Mouse (Mus musculus) stomach, postnatal 0 days (tissue): ENCODE data around the gene Gm10401. TPM values are rescaled to one million over a fixed set of nuclear protein-coding genes. Genes with fewer than 3 reads are reported as not detected.
A peak's percentile ranks its signal among the peaks of the same experiment; 100 is the strongest.

ENCODE experiments used
- ATAC-seq: fragments of 200-750 bp; cut with Nextera tagmentation; 2 replicates; pipeline ENCODE4 v1.8.0; 2017; ENCODE audit not compliant: low FRiP score, low TSS enrichment
- DNase-seq: peaks from one replicate; pipeline ENCODE4 v3.0.0-alpha.2; 2016; ENCODE audit warnings: low spot score
- H3K27ac ChIP-seq: fragments of 300-500 bp; sonication (generic); replicated peaks from 2 replicates; pipeline ENCODE4 v1.5.1; 2014; ENCODE audit warnings: mild to moderate bottlenecking, control low read depth
- H3K27me3 ChIP-seq: fragments of 300-500 bp; sonication (generic); 2 replicates; pipeline ENCODE4 v1.6.1; 2014; ENCODE audit warnings: low read length; ENCODE audit not compliant: control insufficient read depth, insufficient read depth
- H3K36me3 ChIP-seq: fragments of 300-500 bp; sonication (generic); 2 replicates; pipeline ENCODE4 v1.6.1; 2014; ENCODE audit warnings: low read length, mixed read lengths; ENCODE audit not compliant: control insufficient read depth, insufficient read depth
- H3K4me1 ChIP-seq: fragments of 300-500 bp; sonication (generic); replicated peaks from 2 replicates; pipeline ENCODE4 v1.6.1; 2014; ENCODE audit warnings: antibody characterized with exemption; ENCODE audit not compliant: control insufficient read depth, insufficient read depth
- H3K4me2 ChIP-seq: fragments of 300-500 bp; sonication (generic); replicated peaks from 2 replicates; pipeline ENCODE4 v1.6.1; 2014; ENCODE audit warnings: low read depth, mild to moderate bottlenecking, control low read depth, moderate library complexity
- H3K4me3 ChIP-seq: fragments of 300-500 bp; sonication (generic); 2 replicates; pipeline ENCODE4 v1.5.1; 2014; ENCODE audit warnings: low read depth, low read length, control low read depth
- H3K9ac ChIP-seq: fragments of 300-500 bp; sonication (generic); 2 replicates; pipeline ENCODE4 v1.6.1; 2014; ENCODE audit warnings: mild to moderate bottlenecking, low read length, control low read depth, mixed read lengths
- H3K9me3 ChIP-seq: fragments of 300-500 bp; sonication (generic); 2 replicates; pipeline ENCODE4 v1.6.1; 2016; ENCODE audit warnings: low read length; ENCODE audit not compliant: control insufficient read depth
- CTCF ChIP-seq: IDR thresholded peaks from 2 replicates; pipeline ENCODE4 v1.5.1; 2016; ENCODE audit warnings: antibody characterized with exemption, low read depth, mild to moderate bottlenecking, moderate library complexity
- EP300 ChIP-seq: optimal IDR thresholded peaks from 2 replicates; pipeline ENCODE3; 2016; ENCODE audit warnings: antibody characterized with exemption
- WGBS: fragments of 180-500 bp; shearing (Covaris S2); extraction: QIAGEN DNeasy Blood & Tissue Kit; methylation state at CpG from one replicate; pipeline ENCODE4 v1.1.7; 2014; 5-methylcytosine and 5-hydroxymethylcytosine counted together
- polyA plus RNA-seq: library from polyadenylated mRNA; unstranded; fragments of >200 nt; fragmentation: Nextera tagmentation; extraction: Ambion mirVana; gene quantifications from 2 replicates; pipeline ENCODE4 v1.2.1, GENCODE M21; 2015

Gene Gm10401
- polyA plus RNA-seq, 1 experiment from 2014 or later, result 22.2 TPM

DNA sequence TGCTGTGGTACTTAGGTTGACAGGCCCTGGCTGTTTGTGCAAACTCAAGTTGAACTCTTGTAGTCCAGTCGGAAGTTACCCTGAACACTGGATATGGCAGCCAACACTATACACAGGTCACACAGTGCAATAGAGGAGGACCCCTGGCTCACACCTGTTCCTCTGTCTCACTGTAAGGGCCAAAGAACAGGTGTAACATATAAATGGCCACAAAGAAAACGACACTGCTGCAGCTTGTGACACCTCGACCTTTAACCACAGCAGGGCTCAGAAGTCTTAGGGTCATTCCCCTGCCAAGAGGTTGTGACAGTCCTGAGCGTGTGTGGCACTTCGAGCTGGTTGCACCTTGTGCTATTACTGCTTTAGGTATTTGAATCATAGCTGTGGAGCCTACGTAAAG is 2.4 kb upstream of the Gm10401 start:
- Histone ChIP-seq H3K4me3 (no peak overlapping the region), H3K36me3 (peaks cover 18% of the 10 kb centered on the region), H3K27ac (no peak overlapping the region), H3K27me3 (no peaks in the 10 kb centered on the region), H3K4me1 (no peaks in the 10 kb centered on the region), H3K9me3 (no peaks in the 10 kb centered on the region), H3K9ac (no peak overlapping the region), H3K4me2 (no peak overlapping the region)
- DNase-seq (no peak), ATAC-seq (no peak)
- TF ChIP-seq EP300 (no peak), CTCF (no peak)
- WGBS, result 71% methylated on average over 6 of the region's 6 CpGs

DNA sequence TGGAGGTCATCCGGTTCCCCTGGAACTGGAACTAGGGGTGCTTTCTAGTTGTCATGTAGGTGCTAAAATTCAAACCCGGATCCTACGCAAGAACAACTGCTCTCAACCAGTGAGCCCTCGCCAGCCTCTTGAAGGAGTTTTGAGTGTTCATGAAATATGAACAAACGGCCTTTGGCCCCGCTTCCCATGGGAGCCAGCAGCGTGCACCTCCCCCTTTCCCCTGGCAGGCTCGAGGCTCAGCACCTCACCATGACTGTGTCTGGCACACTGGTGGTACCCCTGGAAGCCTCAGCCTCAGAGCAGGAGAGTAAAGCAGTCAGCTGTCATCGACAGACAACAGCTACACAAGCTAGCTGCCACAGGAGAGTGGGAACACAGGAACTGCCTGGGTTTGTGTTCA is 1.9 kb upstream of the Gm10401 start:
- H3K27ac ChIP-seq, result no peak overlapping the region
- 78% methylated on average over 9 of the region's 9 CpGs for WGBS

DNA sequence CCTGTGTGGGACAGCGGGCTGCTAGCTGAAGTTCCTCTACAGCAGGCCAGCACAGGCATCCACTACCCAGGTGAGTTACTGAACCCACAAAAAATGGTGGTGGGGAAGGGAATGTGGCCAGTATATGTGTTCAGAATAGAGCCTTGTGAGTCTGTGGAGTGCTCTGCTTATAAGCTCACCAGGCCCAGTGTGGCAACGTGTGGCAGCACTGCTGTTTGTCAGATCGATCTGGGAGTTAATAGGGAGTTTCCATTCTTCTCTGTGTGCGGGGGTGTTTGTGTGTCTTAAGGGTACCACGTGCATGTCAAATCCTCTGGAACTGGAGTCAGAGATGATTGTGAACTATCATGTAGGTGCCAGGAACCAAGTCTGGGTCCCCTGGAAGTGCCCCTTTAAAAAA is 1.4 kb upstream of the Gm10401 start:
- Histone ChIP-seq H3K27me3 (no peaks in the 10 kb centered on the region), H3K27ac (no peak overlapping the region), H3K4me3 (no peak overlapping the region), H3K36me3 (peaks cover 24% of the 10 kb centered on the region), H3K4me1 (no peaks in the 10 kb centered on the region), H3K4me2 (no peak overlapping the region), H3K9me3 (no peaks in the 10 kb centered on the region), H3K9ac (no peak overlapping the region)
- no peak for TF ChIP-seq EP300
- TF ChIP-seq CTCF, result no peak
- 71% methylated on average over 5 of the region's 5 CpGs for WGBS
- DNase-seq (no peak), ATAC-seq (no peak)

More for the DNA sequence above, 1.9 kb upstream of the Gm10401 start:
- no peak for DNase-seq
- Histone ChIP-seq H3K9ac (no peak overlapping the region), H3K4me2 (no peak overlapping the region), H3K4me3 (no peak overlapping the region), H3K36me3 (peaks cover 23% of the 10 kb centered on the region), H3K9me3 (no peaks in the 10 kb centered on the region), H3K27me3 (no peaks in the 10 kb centered on the region), H3K4me1 (no peaks in the 10 kb centered on the region)
- TF ChIP-seq EP300 (no peak), CTCF (no peak)
- no peak for ATAC-seq

- no peaks in the 10 kb centered on the region for H3K4me1 ChIP-seq
- peaks cover 30% of the 10 kb centered on the region for H3K36me3 ChIP-seq
- H3K27me3 ChIP-seq, result no peaks in the 10 kb centered on the region
- DNase-seq, result no peak
- no peak overlapping the region for H3K4me3 ChIP-seq
- WGBS, result 89% methylated on average over 6 of the region's 6 CpGs
- no peak overlapping the region for H3K27ac ChIP-seq
- no peak for ATAC-seq
- H3K9me3 ChIP-seq, result no peaks in the 10 kb centered on the region
- H3K9ac ChIP-seq, result no peak overlapping the region
- TF ChIP-seq CTCF, result no peak
- TF ChIP-seq EP300, result no peak
- no peak overlapping the region for H3K4me2 ChIP-seq
Measured at GRCm38 (mm10) chr5:115091776-115092175, 6.3 kb downstream of the Gm10401 start.

DNA sequence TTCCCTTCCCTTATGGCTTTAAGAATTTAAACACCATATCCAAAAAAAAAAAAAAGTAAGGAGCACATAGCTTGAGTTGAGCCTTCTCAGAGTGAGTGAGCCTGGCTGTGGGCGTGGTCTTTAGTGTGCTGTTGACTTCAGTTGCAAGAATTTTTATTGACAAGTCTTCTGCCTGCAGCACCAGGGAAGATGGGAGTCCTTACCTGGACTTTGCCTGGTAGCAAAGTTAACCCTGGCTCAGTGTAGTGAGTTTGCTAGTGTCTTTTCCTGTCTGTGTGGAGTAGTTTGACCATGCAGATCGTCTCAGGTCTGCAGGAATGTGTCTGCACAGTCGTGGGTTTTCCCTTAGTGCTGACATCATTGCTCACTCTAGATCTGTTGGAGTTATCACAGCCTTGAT is 7.1 kb downstream of the Gm10401 start:
- WGBS, result 65% methylated on average over 3 of the region's 3 CpGs
- Histone ChIP-seq H3K27me3 (no peaks in the 10 kb centered on the region), H3K4me3 (no peak overlapping the region), H3K9me3 (no peaks in the 10 kb centered on the region), H3K9ac (no peak overlapping the region), H3K36me3 (peaks cover 30% of the 10 kb centered on the region), H3K27ac (no peak overlapping the region), H3K4me1 (no peaks in the 10 kb centered on the region), H3K4me2 (no peak overlapping the region)
- no peak for ATAC-seq
- TF ChIP-seq CTCF (no peak), EP300 (no peak)
- no peak for DNase-seq

DNA sequence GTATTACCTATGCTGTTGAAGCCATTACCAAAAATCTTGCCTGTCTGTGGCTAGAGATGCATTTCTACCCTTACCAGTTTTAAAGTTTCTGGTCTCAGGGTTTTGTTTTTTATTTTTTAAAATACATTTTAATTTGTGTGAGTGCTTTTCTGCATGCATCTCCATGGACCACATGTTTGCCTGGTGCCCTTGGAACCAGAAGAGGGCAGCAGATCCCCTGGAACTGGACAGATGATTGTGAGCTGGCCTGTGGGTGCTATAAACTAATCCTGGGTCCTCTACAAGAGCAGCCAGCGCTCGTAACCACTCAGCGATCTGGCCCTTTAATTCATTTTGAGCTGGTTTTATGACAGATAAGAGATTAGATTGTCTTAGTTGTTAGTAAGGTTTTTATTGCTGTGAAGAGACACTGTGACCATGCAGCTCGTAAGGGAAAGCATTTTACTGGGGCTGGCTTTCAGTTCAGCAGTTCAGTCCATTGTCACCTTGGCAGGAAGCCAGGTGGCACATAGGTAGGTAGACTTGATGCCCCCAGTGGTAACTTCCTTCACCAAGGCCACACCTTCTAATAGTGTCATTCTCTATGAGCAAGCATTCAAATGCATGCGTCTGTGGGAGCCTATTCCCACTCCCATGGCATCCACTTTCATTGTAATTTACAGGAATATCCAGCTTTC is 8.4 kb downstream of the Gm10401 start:
- Histone ChIP-seq H3K9ac (no peak overlapping the region), H3K36me3 (peaks cover 19% of the 10 kb centered on the region), H3K4me3 (no peak overlapping the region), H3K9me3 (no peaks in the 10 kb centered on the region), H3K4me2 (no peak overlapping the region), H3K27me3 (no peaks in the 10 kb centered on the region), H3K27ac (no peak overlapping the region), H3K4me1 (no peaks in the 10 kb centered on the region)
- DNase-seq, result no peak
- WGBS, result 95% methylated on average over 5 of the region's 5 CpGs
- no peak for ATAC-seq
- TF ChIP-seq CTCF (peak; percentile 47), EP300 (no peak)
